Mouse (Mus musculus) midbrain, embryonic 15.5 days (tissue): ENCODE measurements around the gene Ddx41. TPM values are rescaled to one million over a fixed set of nuclear protein-coding genes. Genes with fewer than 3 reads are reported as not detected.

Experiments
- ATAC-seq: fragments of 200-750 bp; cut with Nextera tagmentation; replicated peaks from 2 replicates; pipeline ENCODE4 v1.8.0; 2017; ENCODE audit warnings: moderate TSS enrichment
- H3K27ac ChIP-seq: fragments of 300-500 bp; sonication (generic); 2 replicates; pipeline ENCODE4 v1.5.1; 2015; ENCODE audit warnings: mild to moderate bottlenecking, inconsistent platforms
- H3K27me3 ChIP-seq: fragments of 300-500 bp; sonication (generic); replicated peaks from 2 replicates; pipeline ENCODE4 v1.6.1; 2015; ENCODE audit warnings: inconsistent platforms
- H3K36me3 ChIP-seq: fragments of 300-500 bp; sonication (generic); replicated peaks from 2 replicates; pipeline ENCODE4 v1.6.1; 2015; ENCODE audit warnings: inconsistent platforms
- H3K4me1 ChIP-seq: fragments of 300-500 bp; sonication (generic); 2 replicates; pipeline ENCODE4 v1.6.1; 2015; ENCODE audit warnings: inconsistent platforms
- H3K4me2 ChIP-seq: fragments of 300-500 bp; sonication (generic); 2 replicates; pipeline ENCODE4 v1.6.1; 2015; ENCODE audit warnings: inconsistent platforms, mild to moderate bottlenecking, moderate library complexity
- H3K4me3 ChIP-seq: fragments of 300-500 bp; sonication (generic); 2 replicates; pipeline ENCODE4 v1.5.1; 2015; ENCODE audit warnings: mild to moderate bottlenecking, inconsistent platforms
- H3K9ac ChIP-seq: fragments of 300-500 bp; sonication (generic); 2 replicates; pipeline ENCODE4 v1.6.1; 2015; ENCODE audit warnings: mild to moderate bottlenecking, inconsistent platforms
- H3K9me3 ChIP-seq: fragments of 300-500 bp; sonication (generic); 2 replicates; pipeline ENCODE4 v1.6.1; 2016; ENCODE audit warnings: inconsistent platforms
- WGBS: fragments of 180-500 bp; shearing (Covaris S2); methylation state at CpG from one replicate; pipeline ENCODE4 v1.1.7; 2015; ENCODE audit warnings: mixed read lengths; 5-methylcytosine and 5-hydroxymethylcytosine counted together
- polyA plus RNA-seq: library from polyadenylated mRNA; unstranded; fragments of >200 nt; fragmentation: Nextera tagmentation; extraction: Ambion mirVana; gene quantifications from 2 replicates; pipeline ENCODE4 v1.2.1, GENCODE M21; 2015

The Ddx41 gene
- polyA plus RNA-seq, 1 experiment from 2014 or later, result 63.6 TPM

DNA sequence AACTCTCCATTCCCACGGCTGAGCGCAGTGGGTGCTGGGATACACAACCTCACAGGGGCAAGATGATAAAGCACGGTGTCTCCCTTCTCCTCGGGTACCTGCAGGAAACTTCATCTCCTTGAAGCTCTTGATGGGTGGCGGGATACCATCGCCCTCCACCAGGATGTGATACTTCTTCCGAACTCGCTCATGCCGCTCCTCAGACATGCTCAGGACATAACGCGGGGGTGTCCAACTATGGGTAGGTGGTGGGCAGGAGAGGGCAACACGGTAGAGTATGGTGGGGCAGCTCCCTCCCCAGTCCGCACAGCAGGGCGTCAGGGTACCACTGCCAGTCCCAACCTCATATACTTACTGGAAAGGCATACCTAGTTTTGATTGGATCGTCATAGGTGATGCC is 1.3 kb downstream of the Ddx41 start:
- Histone ChIP-seq H3K4me1 (peaks cover 18% of the 10 kb centered on the region), H3K9ac (peak overlapping the region; percentile 89; the same call in 1 of the 2 replicates), H3K9me3 (no peaks in the 10 kb centered on the region), H3K27ac (no peak overlapping the region), H3K27me3 (no peaks in the 10 kb centered on the region), H3K4me2 (peak overlapping the region; percentile 95), H3K4me3 (peak overlapping the region; percentile 96), H3K36me3 (peaks cover 45% of the 10 kb centered on the region)
- WGBS, result 90% methylated on average over 15 of the region's 15 CpGs
- no peak for ATAC-seq

DNA sequence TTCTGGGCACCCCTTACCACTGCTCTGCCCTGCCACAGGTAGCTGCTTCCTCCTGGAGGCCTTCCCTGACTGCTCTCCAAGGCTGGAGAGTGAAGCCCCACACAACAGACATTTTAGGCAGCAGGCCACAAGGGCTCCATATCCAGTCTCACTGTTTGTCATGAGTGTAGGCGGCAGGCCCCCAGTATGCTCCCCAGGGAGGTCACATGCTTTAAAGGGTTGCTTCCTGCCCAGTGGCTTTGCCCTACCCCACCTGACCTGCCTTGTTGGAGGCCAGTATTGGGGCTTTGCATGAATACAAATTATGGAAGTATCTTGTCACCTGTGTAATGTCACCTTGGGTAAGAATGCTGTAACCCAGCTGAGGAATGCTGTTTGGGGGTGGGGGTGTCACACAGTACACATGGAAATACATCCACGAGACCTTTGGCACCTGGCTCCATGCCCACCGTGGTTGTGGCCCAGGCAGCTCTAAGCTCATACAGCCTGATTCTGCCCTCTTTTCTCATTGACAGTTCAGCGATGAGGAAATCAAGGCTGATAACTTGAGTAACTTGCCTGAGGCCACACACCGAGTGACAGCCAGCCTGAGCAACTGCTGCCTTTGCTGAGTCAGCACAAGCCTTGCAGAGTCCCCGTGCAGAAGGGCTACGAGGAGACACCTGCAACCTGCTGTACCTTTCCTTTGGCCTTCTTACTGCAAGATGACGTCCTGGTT is 7.1 kb downstream of the Ddx41 start, which contains the start of gene Dok3:
Dok3 (minus strand) TSS at position 99 of the 718 bp plus-strand sequence.
- Histone ChIP-seq H3K36me3 (peaks cover 29% of the 10 kb centered on the region), H3K27ac (no peak within 1 kb of the TSS), H3K4me2 (no peak within 1 kb of the TSS), H3K9me3 (no peaks in the 10 kb centered on the region), H3K27me3 (no peaks in the 10 kb centered on the region), H3K4me3 (no peak within 1 kb of the TSS), H3K4me1 (no peaks in the 10 kb centered on the region), H3K9ac (no peak within 1 kb of the TSS)
- no peak for ATAC-seq
- 81% methylated on average over 8 of the region's 8 CpGs for WGBS

DNA sequence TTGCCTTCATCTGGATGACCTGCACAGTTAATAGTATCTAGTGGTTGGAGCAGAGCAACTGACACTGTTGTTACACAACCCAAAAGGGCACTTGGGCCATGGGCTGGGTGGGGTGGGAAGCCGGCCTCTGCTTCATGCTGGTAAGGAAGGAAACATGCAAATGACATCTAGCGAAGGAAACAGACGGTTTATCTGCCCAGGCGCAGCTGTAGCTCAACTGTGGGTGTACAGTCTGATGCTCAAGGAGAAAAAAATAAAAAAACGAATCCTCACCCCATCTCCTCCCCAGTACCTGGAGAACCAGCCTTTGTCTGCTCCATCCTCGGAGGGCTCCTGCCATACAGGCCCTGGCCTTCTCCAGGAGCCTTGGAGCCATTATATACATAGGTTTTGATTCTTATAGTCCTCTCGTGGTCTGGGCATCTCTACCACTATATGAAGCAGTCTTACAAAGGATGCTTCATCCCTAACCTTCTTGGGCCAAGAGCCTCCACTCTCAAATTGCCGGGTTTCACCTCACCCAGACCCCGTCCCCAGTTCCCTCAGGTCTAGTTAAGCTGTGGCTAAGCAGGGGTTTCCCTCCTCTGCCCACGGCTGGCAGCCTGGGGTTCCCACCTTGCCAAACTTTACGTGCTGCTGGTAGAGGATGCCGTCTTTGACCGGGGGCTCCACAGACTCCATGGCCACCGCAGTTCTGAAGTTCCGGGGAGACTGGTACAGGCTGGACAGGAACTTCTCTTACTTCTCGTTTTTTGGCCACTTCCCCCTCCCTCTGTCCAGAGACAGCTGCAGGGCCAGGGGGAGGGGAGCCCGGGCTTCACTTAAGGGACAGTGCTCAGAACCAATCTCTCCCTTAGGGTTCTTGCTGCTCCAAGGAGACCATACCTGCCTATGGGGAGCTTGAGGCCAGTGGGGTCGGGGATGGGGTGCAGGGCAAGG is 8.4 kb downstream of the Ddx41 start:
- no peak for ATAC-seq
- Histone ChIP-seq H3K4me2 (no peak overlapping the region), H3K9ac (no peak overlapping the region), H3K27me3 (no peaks in the 10 kb centered on the region), H3K4me1 (no peaks in the 10 kb centered on the region), H3K36me3 (peaks cover 22% of the 10 kb centered on the region), H3K9me3 (no peaks in the 10 kb centered on the region), H3K4me3 (no peak overlapping the region), H3K27ac (no peak overlapping the region)
- 82% methylated on average over 18 of the region's 18 CpGs for WGBS

DNA sequence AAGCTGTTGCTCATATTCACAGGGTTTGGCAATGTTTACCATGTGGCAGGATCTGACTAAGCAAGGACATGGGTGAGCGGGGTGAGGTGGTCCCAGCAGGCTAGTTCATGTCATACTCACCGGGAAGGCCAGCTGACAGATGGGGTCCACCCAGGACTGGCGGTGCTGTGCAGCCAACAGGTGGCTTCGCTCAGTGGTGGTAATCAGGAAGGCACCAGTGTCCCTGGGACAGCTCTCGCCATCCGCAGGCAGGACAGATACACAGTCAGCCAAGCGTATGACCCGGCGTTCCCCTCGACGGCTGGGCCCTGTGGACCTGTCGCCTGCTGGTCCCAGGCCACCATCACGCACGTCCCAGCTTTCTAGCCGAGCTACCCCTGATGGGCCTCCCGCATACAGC is 9.2 kb downstream of the Ddx41 start:
- H3K9ac ChIP-seq, result no peak overlapping the region
- H3K4me3 ChIP-seq, result no peak overlapping the region
- H3K36me3 ChIP-seq, result peaks cover 19% of the 10 kb centered on the region
- H3K27me3 ChIP-seq, result no peaks in the 10 kb centered on the region
- no peak overlapping the region for H3K27ac ChIP-seq
- no peaks in the 10 kb centered on the region for H3K9me3 ChIP-seq
- H3K4me2 ChIP-seq, result no peak overlapping the region
- ATAC-seq, result no peak
- H3K4me1 ChIP-seq, result no peaks in the 10 kb centered on the region
- 88% methylated on average over 16 of the region's 16 CpGs for WGBS

DNA sequence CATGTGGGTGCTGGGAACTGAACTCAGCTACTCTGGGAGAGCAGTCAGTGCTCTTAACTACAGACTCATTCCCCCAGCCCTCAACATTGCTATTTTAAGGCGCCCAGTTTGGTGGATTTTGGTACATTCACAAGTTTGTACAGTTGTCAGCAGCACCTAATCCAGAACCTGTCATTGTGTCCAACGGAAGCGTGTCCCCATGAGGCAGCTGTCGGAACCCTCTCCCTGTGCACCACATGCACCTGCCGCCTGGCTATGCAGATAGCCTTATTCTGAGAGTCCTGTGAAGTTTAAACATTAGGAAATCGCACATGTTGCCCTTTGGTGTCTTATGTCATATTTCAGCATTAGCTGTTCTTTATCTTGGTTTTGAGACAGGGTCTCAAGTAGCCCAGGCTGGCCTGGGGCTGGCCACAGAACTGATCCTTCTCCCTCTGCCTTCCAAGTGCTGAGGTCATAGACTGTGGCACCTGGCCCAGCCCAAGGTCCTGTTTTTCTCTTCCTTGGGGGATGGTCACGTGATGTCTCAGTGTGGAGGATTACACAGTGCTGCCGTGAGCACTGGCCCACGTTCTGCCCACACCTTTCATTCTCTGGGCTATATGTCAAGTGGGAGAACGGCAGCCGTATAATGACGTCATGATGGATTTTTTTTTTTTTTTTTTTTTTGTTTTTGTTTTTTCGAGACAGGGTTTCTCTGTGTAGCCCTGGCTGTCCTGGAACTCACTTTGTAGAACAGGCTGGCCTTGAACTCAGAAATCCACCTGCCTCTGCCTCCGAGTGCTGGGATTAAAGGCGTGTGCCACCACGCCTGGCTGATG is 10.5 kb downstream of the Ddx41 start:
- Histone ChIP-seq H3K9me3 (no peaks in the 10 kb centered on the region), H3K4me1 (no peaks in the 10 kb centered on the region), H3K4me3 (no peak overlapping the region), H3K27me3 (no peaks in the 10 kb centered on the region), H3K9ac (no peak overlapping the region), H3K36me3 (peaks cover 6% of the 10 kb centered on the region; the same call in 1 of the 2 replicates), H3K27ac (no peak overlapping the region), H3K4me2 (no peak overlapping the region)
- 84% methylated on average over 16 of the region's 16 CpGs for WGBS
- no peak for ATAC-seq

DNA sequence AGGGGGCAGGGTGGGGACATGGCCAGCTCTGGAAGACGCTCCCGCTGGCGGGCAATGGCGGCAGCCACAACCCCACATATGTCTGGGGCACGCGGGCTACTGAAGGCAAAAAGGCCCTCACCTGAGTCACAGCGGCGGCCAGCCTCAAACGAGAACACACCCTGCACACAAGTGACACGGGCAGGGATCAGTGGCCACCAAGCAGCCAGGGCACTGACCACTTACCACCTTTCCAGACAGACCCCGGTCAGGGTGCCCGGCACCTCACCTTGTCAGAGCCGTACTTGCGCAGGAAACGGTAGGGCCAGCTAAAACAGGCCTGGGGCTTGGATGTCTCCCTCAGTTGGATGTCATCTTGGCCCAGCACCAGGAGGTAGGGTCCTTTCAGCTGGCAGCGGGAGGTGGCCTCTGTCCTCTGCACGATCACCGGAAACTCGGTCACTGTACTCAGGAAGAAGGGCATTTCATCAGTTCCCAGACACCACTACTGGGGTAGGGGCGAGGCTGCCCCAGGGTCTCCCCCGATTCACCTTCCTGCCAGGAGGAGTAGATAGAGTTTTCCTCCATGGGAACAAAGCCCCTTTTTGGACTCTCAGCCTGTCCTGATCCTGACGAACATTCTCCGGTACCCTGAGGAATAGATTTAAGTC is 12.4 kb downstream of the Ddx41 start:
- WGBS, result 93% methylated on average over 23 of the region's 23 CpGs
- no peak overlapping the region for H3K4me3 ChIP-seq
- H3K27me3 ChIP-seq, result no peaks in the 10 kb centered on the region
- no peak overlapping the region for H3K9ac ChIP-seq
- no peaks in the 10 kb centered on the region for H3K9me3 ChIP-seq
- no peak for ATAC-seq
- H3K36me3 ChIP-seq, result no peaks in the 10 kb centered on the region; the same call in 1 of the 2 replicates
- no peak overlapping the region for H3K27ac ChIP-seq
- H3K4me2 ChIP-seq, result no peak overlapping the region
- no peaks in the 10 kb centered on the region for H3K4me1 ChIP-seq

DNA sequence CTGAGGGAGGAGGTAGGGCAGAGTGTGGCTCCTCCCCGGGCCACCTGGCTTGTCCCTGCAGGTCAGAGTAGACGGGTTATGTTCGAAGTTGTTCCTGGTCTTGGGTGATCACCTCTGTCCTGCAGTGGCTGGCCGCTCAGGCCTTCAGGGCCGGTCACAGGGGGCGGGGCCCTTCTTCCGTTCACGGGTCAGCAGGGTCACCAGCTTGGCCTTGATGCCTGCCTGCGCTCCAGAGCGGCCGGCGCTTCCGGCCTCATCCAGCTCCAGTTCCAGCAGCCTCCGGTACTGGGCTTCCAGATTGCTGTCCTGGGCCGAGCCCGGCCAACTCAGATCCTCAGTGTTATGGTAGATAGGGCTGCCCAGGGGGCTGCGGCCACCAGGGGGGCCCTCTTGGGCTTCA is 13.2 kb downstream of the Ddx41 start:
- H3K27ac ChIP-seq, result no peak overlapping the region
- H3K9ac ChIP-seq, result no peak overlapping the region
- no peak overlapping the region for H3K4me3 ChIP-seq
- H3K4me2 ChIP-seq, result no peak overlapping the region
- H3K27me3 ChIP-seq, result no peaks in the 10 kb centered on the region
- H3K9me3 ChIP-seq, result no peaks in the 10 kb centered on the region
- 68% methylated on average over 17 of the region's 17 CpGs for WGBS
- ATAC-seq, result no peak; the same call in 1 of the 2 replicates
- H3K4me1 ChIP-seq, result no peaks in the 10 kb centered on the region
- no peaks in the 10 kb centered on the region for H3K36me3 ChIP-seq

DNA sequence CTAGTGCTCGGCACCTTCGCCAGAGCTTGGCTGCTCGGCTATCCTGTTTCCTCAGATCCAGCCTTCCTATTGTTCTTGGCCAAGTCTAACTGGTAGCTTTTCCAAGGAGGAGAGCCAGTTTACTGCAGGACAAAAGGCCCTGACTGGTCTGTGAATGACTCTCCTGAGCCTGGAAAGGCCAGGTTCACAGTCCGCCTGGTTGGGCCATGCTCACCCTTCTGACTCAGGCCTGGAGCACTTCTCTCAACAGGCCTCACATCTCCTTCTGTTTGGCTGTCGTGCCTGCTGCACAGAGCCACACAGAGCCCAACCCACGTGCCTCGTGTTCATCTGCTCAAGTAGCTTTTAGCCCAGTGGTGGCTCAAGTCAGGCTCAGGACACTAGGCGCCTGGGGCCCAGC is 13.7 kb downstream of the Ddx41 start:
- no peaks in the 10 kb centered on the region for H3K9me3 ChIP-seq
- no peaks in the 10 kb centered on the region for H3K36me3 ChIP-seq
- no peak for ATAC-seq
- no peak overlapping the region for H3K27ac ChIP-seq
- 58% methylated on average over 8 of the region's 8 CpGs for WGBS
- H3K27me3 ChIP-seq, result no peaks in the 10 kb centered on the region
- no peak overlapping the region for H3K4me3 ChIP-seq
- H3K9ac ChIP-seq, result no peak overlapping the region
- H3K4me2 ChIP-seq, result no peak overlapping the region
- no peaks in the 10 kb centered on the region for H3K4me1 ChIP-seq

DNA sequence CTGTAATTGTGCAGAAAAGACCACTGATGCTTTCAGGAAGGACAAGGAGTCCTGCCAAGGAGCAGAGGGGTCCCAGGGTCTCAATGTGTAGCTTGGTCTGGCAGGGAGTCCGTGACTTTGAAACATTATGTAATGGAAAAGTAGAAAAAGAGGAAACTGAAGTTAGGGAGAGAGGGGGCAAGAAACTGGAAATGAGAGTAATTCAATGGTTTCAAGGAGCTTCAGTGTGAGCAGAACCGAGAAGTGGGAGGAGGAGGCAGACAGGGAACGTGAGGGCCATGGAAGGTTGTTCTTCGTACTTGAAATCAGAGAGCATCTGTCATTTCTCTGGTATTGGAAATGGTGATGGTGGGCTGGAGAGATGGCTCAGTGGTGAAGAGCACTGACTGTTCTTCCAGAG is 16.9 kb downstream of the Ddx41 start:
- no peak overlapping the region for H3K27ac ChIP-seq
- no peaks in the 10 kb centered on the region for H3K36me3 ChIP-seq
- 80% methylated on average over 4 of the region's 4 CpGs for WGBS
- H3K27me3 ChIP-seq, result no peaks in the 10 kb centered on the region
- no peak overlapping the region for H3K4me2 ChIP-seq
- H3K9ac ChIP-seq, result no peak overlapping the region
- no peak for ATAC-seq
- no peaks in the 10 kb centered on the region for H3K9me3 ChIP-seq
- no peak overlapping the region for H3K4me3 ChIP-seq
- no peaks in the 10 kb centered on the region for H3K4me1 ChIP-seq

DNA sequence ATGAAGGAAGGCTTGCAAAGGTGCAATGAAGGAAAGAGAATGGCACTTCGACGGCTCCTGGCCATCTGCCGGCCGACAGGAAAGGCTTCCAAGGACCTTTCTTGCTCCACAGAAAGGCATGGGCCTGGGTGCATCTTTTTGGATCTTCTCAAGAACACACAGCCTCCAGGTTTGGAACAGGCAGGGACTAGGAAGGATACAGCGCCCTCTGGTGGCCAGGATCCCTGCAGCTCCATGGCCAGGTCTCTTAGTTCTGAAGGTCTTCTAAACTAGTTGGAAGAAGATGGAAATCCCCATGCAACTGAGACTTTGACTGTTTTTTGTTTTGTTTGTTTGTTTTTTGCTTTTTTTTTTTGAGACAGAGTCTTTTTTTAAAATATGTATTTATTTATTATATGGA is 19.5 kb downstream of the Ddx41 start:
- WGBS, result 10% methylated on average over 5 of the region's 5 CpGs
- peaks cover 12% of the 10 kb centered on the region for H3K4me1 ChIP-seq
- H3K9me3 ChIP-seq, result no peaks in the 10 kb centered on the region
- no peak overlapping the region for H3K9ac ChIP-seq
- no peaks in the 10 kb centered on the region for H3K27me3 ChIP-seq
- H3K4me2 ChIP-seq, result no peak overlapping the region
- no peak overlapping the region for H3K4me3 ChIP-seq
- no peaks in the 10 kb centered on the region for H3K36me3 ChIP-seq
- ATAC-seq, result no peak
- no peak overlapping the region for H3K27ac ChIP-seq

DNA sequence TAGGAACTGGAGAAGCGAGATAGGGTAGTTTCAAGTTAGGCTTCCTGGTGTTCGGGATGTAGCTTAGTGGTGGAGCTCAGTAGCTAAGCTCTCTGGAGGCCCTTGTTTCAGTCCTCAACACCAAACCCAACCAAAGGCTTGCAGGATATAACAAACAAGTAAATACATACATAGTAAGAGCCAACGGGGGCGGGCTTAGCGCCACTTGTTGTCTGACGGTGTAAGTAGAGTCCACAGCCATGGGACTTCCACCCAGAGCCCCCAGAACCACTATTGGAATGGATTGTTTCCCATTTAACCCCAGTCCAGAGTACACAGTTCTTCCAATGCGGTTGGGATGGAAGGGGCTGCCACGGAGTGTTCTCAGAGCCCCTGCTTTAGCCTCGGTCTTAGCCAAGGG is 22.6 kb downstream of the Ddx41 start:
- H3K9ac ChIP-seq, result 0 out of 2 replicates have a peak overlapping the region, but pooled peaks have one; percentile 80
- no peaks in the 10 kb centered on the region for H3K27me3 ChIP-seq
- H3K4me3 ChIP-seq, result peak overlapping the region; percentile 71
- H3K4me1 ChIP-seq, result peaks cover 30% of the 10 kb centered on the region
- no peaks in the 10 kb centered on the region for H3K9me3 ChIP-seq
- 0 out of 2 replicates have a peak, but pooled peaks cover 6% of the 10 kb centered on the region for H3K36me3 ChIP-seq
- no peak for ATAC-seq
- no peak overlapping the region; the same call in 1 of the 2 replicates for H3K27ac ChIP-seq
- H3K4me2 ChIP-seq, result peak overlapping the region; percentile 87
- WGBS, result 41% methylated on average over 9 of the region's 9 CpGs
